Mouse (Mus musculus) monocyte, adult 59 days (primary cell): ENCODE results near the gene Cma1. TPM values are rescaled to one million over a fixed set of nuclear protein-coding genes. Genes with fewer than 3 reads are reported as not detected.

Experiments used
- total RNA-seq, 2 experiments: library from RNA; stranded (reverse); gene quantifications; one replicate each; pipeline ENCODE4 v1.2.4; 2023

The Cma1 gene
- total RNA-seq, result not detected

DNA sequence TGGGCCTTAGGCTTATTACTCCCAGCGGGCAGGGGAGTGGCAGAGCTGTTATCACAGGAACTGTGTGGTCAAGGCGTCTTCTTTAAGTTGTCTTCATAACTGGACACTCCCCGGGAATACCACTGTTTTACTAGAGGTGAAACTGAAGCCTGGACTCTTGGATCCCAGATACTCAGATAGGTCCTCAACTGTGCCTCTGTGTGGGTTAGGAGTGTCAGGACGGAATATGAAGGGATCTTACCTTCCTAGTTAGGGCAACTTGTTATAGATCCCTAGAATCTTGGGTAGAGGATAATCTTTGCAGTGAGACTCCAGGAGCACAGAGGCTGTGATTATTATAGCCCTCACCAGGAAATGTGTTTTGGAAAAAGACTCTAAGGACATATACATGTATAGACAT, at the start of gene Cma1:
Gene Cma1 (minus strand): TSS at position 101 of the 400 bp plus-strand sequence.

DNA sequence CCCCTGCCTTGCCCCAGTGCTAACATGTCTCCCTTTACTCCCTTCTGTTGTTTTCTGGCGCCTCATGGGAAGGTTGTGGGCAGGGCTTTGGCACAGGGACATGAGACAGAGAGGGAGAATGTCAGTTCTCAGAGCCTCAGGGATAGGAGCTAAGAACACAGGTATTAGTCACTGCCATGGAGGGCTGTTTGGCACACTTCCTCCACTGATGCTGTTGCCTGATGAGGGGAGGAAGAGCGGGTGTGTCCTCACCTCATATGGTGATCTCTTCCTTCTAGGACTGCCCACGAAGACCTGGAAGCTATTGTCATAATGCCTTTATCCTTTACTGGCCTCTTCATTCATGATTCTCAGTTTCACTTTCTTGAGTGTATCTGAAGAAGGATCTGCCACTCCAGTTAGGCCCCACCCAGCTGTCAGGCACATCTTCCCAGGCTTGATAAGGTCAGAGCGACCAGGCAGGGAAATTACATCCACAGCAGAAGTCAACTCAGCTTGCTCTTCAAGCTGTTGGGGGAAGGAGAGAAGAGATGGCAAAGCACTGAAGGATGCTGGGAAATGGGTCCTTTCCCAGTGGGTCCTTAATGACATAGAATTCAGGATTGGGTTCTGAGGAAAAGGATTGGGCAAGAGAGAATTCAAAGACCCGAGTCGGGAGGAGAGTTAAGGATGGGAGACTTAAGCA, 6.0 kb upstream of the Cma1 start, which contains the start of gene Cma2:
Gene Cma2 (plus strand): TSS at position 635 of the 685 bp plus-strand sequence.

DNA sequence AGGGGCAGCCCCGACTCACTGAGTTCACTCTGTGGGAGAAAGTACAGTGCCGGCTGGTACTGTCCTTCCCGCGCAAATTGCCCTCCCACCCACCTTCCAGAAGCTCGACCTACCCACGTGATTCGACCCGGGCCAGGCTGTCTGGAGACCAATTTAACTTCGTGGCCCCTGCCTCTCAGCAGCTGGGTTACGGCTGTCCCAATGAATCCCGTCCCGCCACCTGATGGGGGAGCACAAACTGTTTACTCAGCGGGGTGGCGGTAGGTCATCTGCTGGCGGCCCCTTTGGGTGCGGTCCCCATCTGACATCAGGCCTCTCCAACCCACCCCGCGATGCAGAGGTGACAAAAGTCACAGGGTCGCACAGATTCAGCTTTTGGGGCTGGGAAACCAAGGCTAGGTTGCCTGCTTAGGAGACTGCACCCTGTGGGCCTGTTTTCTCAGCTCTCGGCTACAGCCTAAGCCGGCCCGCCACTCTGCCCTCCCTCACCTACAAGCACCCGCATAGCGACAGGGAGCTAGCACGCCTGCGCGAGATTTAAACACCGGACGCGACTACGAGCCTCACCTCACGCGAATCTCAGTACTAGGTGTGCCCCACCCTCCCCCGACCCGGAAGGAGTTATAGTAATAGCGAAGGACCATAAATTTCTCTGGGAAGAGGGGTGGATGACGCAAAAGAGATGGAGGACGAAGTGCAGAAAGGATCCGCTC, 44.6 kb downstream of the Cma1 start, which contains the start of gene Sdr39u1:
Gene Sdr39u1 (minus strand): TSS at position 593 of the 713 bp plus-strand sequence.

Other genes starting within 250 kb of the Cma1 start
- gene Tgm1, start 230.7 kb downstream of the Cma1 start, total RNA-seq, result 10 to 100 TPM; 12.0 to 21.3 TPM
- 10 to 100 TPM; 45.5 to 46.2 TPM for gene Rabggta, start 222.4 kb downstream of the Cma1 start, total RNA-seq
- 10 to 100 TPM; 61.5 to 82.7 TPM for gene Dhrs1, start 199.0 kb downstream of the Cma1 start, total RNA-seq
- gene Nop9, start 199.0 kb downstream of the Cma1 start, total RNA-seq, result 10 to 100 TPM; 19.2 to 28.9 TPM
- under 1 TPM in 1 of 2 experiments, not detected in 1; 0.42 TPM for gene Cideb, start 186.2 kb downstream of the Cma1 start, total RNA-seq
- gene Ltb4r2, start 183.2 kb downstream of the Cma1 start, total RNA-seq, result under 1 TPM; 0.46 to 0.63 TPM
- gene Ltb4r1, start 178.7 kb downstream of the Cma1 start, total RNA-seq, result 10 to 100 TPM; 57.1 to 61.8 TPM
- 1 to 10 TPM; 5.0 to 7.3 TPM for gene Adcy4, start 160.6 kb downstream of the Cma1 start, total RNA-seq
- gene Ripk3, start 155.8 kb downstream of the Cma1 start, total RNA-seq, result 100 to 1,000 TPM; 113 to 122 TPM
- not detected for gene Nfatc4, start 121.5 kb downstream of the Cma1 start, total RNA-seq
- 1 to 10 TPM; 5.9 to 8.2 TPM for gene Nynrin, start 90.7 kb downstream of the Cma1 start, total RNA-seq
- gene Cbln3, start 60.3 kb downstream of the Cma1 start, total RNA-seq, result under 1 TPM in 1 of 2 experiments, not detected in 1; 0.09 TPM
- gene Khnyn, start 59.7 kb downstream of the Cma1 start, total RNA-seq, result 10 to 100 TPM; 51.6 to 59.0 TPM
- under 1 TPM; 0.88 to 0.97 TPM for gene Sdr39u1, start 44.4 kb downstream of the Cma1 start, total RNA-seq
- gene Cma2, start 6.3 kb upstream of the Cma1 start, total RNA-seq, result not detected
- gene Mcpt1, start 73.3 kb upstream of the Cma1 start, total RNA-seq, result not detected
- gene Mcpt9, start 85.8 kb upstream of the Cma1 start, total RNA-seq, result not detected
- gene Mcpt2, start 97.4 kb upstream of the Cma1 start, total RNA-seq, result under 1 TPM; 0.47 to 0.67 TPM
- gene Mcpt4, start 117.6 kb upstream of the Cma1 start, total RNA-seq, result not detected
- 1 to 10 TPM; 3.7 to 5.8 TPM for gene Mcpt8, start 140.6 kb upstream of the Cma1 start, total RNA-seq
- gene Ctsg, start 157.9 kb upstream of the Cma1 start, total RNA-seq, result 1 to 10 TPM; 2.3 to 3.0 TPM
- gene Gzme, start 175.9 kb upstream of the Cma1 start, total RNA-seq, result not detected
- gene Gzmd, start 187.9 kb upstream of the Cma1 start, total RNA-seq, result not detected
- not detected for gene Gzmg, start 214.9 kb upstream of the Cma1 start, total RNA-seq
- not detected for gene Gzmn, start 229.9 kb upstream of the Cma1 start, total RNA-seq